Mouse (Mus musculus) telencephalon, adult 2 months (tissue): ENCODE results near the gene Keap1.
A peak's percentile ranks its signal among the peaks of the same experiment; 100 is the strongest.

Experiments
- DNase-seq: peaks from one replicate; pipeline ENCODE4 v3.0.0-alpha.2; 2011; ENCODE audit warnings: low read depth, low spot score

Gene Keap1

DNA sequence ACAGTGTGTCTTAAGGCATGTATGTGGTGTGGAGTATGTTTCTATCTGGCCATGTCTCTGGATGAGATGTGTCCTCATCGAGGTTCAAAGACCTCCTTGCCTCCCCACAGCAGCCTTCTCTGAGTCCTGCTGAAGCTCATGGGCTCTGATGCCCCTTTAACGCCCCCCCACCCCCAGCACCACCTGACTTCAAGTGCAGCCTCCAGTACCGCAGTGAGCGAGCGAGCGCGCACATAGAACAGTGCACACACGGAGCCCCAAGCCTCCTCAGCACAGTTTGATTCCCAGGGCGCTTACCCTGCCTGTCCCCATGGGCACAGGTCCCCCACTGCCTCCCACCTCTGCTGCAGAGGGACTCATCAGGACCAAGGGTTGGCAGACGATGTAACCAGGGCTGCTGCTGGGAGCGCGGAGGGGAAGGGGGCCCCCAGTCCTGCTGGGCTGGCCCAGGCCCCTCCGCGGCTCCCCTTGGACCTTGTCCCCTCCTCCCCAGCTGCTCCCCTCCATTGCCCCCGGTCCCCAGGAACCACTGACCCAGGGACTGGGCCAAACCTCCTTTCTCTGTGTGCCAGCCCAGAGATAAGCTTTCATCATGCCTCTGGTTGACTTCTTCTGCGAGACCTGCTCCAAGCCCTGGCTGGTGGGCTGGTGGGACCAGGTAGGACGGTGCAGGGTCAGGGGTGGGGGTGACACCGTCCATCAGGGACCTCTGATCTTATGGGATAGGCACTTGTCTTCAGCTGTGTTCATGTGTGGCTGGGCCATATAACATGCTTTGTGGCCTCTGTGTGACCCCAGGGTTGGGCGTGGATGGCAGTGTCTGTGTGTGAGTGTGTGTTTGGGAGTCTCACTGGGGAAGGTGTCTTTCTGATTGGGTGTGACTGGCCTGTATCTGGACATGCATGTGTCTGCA lies 42.4 kb downstream of the Keap1 start:
- peak; percentile 67 for DNase-seq

DNA sequence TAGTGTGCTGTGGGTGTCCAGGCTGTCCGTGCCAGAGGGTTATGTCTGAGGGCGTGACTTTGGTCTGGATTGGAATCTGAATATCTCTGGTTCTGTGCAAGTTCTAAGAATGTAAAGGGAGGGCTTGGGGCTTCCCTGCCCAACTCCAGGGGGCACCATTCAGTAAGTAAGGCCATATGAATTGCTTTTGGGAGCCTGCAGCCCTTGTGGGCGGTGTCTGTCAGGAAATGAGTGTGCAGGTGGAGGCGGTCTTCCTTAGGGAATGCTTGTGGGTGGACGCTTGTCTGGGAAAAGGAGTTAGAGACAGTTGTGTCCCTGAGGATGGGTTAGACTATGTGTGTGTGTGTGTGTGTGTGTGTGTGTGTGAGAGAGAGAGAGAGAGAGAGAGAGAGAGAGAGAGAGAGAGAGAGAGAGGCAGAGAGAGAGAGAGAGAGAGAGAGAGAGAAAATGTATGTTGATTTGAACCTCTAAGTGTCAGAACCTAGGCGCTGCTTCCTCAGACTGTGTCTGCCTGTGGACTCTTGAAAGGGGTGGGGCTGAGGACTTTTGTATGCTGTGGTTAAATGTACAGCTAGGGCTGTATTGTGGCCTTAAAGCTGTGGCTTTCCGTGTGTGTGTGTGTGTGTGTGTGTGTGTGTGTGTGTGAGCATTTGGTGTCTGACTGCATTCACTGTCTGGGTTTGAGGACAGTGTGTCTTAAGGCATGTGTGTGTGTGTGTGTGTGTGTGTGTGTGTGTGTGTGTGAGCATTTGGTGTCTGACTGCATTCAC lies 43.2 kb downstream of the Keap1 start:
- DNase-seq, result peak; percentile 71

GRCm38 (mm10) chr9:21194787-21195493 lies 44.2 kb downstream of the Keap1 start:
- DNase-seq, result no peak

- DNase-seq, result no peak
Measured at GRCm38 (mm10) chr9:21193786-21194185, 45.4 kb downstream of the Keap1 start.

DNA sequence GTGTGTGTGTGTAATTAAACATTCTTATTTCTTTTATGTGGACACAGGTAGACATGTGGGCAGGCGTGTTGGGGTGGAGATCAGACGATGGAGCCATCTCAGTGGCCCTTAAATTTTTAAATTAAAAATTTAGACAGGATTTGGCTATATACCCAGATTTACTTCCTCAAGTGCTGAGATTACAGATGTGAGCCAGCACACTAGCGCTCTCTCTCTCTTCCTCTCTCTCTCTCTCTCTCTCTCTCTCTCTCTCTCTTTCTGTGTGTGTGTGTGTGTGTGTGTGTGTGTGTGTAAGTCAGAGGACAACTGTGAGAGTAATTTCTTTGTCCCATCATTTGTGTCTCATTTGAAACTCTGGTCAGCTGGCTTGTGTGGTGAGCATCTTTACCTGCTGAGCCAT lies 48.5 kb downstream of the Keap1 start:
- no peak for DNase-seq

DNA sequence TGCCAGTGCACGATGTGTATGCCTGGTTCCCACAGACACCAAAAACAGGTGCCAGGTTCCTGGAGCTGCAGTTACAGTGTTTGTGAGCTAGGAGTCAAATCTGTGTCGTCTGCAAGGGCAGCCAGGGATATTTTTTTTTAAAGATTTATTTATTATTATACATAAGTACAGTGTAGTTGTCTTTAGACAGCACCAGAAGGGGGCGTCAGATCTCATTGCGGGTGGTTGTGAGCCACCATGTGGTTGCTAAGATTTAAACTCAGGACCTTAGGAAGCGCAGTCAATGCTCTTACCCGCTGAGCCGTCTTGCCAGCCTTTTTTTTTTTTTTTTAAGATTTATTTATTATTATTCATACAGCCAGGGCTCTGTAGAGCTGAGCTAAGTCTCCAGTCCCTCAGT lies 49.3 kb downstream of the Keap1 start:
- no peak for DNase-seq

- no peak for DNase-seq
Measured at GRCm38 (mm10) chr9:21185436-21185835, 53.7 kb downstream of the Keap1 start.

DNA sequence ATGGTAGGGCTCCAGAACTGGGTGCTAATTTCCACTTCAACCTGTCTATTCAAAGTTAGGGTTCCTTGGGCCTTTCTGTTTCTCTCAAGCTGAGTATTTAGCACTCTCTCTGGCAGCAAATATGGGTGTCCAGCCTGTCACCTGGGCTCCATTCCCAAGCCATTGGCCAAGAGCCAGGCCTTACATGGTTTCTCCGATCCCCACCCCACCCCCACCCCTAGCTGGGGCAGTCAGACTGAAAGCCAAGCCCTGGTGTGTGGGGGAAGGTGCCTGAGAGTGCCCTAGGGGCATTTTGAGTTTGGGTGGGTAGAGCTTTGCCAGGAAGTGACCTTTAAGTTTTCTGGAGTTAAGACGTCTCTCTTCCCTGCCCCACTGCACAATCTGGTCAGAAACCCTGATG lies 54.4 kb downstream of the Keap1 start:
- DNase-seq, result no peak

GRCm38 (mm10) chr9:21183905-21184413 lies 55.2 kb downstream of the Keap1 start:
- DNase-seq, result no peak

DNA sequence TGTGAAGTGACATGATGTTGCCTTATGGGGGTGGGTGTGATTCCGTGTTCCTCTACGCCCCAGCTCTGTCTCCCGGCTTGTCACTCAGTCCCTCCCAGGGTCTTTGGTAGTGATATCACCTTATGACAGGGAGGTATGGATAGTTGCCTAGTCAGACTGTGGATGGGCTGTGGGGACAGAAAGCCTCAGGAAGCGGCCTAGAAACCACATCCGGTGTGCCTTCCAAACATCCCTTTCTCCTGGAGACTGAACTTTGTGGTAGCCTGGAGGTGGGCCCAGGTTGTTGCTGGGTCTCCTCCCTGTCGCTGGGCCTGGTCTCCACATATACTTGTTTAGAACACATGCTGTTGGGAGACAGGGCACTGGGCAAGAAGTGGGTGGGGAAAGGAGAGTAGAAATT lies 55.7 kb downstream of the Keap1 start:
- no peak for DNase-seq

DNA sequence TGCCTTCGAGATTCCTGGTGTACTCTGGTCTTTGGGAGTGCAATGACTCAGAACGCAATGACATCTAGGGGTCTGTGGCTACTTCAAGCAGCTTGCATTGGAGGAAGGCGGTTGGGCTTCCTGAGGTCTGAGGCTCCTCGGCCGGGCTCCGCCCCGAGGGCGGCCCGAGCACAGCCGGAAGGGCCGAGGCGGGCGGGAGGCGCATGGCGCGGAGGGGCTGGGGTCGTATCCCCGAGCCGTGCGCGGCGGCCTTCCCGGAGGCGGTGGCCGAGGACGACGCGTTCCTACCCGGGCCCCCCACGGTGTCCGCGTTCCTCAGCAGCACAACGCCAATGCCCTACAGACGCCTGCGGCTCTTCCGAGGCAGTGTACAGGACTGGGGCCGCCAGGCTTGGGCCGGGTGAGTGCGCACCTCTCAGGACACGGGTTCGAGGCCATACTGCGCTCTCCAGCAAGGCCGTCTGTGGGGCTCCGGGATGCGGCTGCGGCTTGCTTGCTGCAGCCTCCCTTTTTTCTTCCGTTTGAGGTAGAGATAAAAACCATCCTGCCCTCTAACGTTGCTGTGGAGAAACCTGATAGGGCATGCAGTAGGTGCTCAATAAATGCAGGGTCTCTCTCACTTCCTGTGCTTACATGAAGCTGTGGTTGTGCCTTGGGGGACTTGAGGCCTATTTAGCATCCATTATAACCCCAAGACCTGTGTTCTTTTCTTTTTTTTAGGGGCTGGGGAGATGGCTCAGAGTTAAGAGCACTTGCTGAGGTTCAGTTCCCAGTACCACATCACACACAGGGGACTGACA lies 57.5 kb downstream of the Keap1 start:
- DNase-seq, result no peak

DNA sequence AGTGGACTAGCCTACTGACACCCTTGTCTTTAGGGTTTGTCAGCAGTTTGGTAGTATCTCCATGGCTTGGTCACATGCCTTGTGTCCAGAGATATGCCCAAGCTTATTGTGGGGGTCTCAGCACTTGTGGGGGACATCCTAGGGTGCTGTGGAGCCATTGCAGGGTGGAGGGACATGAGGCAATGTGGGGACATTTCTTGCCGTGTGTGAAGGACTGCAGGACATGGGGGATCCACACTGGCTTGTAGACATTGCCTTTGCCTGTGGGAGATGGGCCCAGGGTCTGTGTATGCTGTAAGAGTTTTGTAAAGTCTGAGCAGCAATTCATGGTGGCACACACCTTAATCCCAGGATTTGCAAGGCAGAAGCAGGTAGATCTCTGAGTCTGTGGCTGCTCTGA lies 58.3 kb downstream of the Keap1 start:
- no peak for DNase-seq

GRCm38 (mm10) chr9:21180402-21180801 lies 58.8 kb downstream of the Keap1 start:
- DNase-seq, result no peak
